In the genomic region with DNA sequence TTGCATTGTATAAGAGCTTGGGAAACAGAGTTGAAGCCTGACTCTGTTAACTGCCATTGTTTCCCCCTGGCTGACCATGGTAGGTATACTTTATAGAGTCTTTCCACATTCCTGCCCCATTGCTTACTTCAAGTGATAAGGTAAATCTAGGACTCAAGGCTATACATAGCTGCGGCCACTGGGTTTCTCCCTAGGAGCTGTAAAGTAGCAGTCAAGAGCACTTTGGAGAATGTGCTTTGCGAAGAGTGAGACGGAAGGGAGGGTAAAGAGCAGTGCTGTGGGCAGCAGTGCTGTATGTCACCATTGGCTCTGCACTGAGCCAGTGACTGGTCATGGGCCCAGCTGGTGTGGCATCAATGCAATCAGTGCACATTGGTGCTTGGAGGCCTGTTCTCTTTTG, we compare ENCODE assay signal across 17 mouse cellular contexts.
"Had no signal": no experiment of that assay in that cellular context is flagged by ENCODE, and none has a peak within 500 bp of the region (broad histone marks: within the 10 kb centered on the region; RNA-seq: fewer than 3 reads in every experiment).

No protein-coding gene starts in this region.

- H3K9me3 ChIP-seq: liver, embryonic 12.5 days; midbrain, embryonic 10.5 days; midbrain, embryonic 12.5 days; neural tube, embryonic 13.5 days; neural tube, embryonic 15.5 days had no signal

- H3K4me1 ChIP-seq: liver, embryonic 12.5 days; neural tube, embryonic 15.5 days had no signal

- H3K36me3 ChIP-seq: liver, embryonic 12.5 days; midbrain, embryonic 10.5 days; midbrain, embryonic 12.5 days; neural tube, embryonic 13.5 days; neural tube, embryonic 15.5 days had no signal

- DNase-seq: midbrain, embryonic 14.5 days; retina, postnatal 1 day; right cerebral cortex, adult 18-20 months; right cerebral cortex, postnatal 25 days; right cerebral cortex, postnatal 4 days; spleen, adult 18-20 months; thymus, adult 18-20 months; thymus, postnatal 14 days; thymus, postnatal 36 days had no signal

- H3K27me3 ChIP-seq: liver, embryonic 12.5 days; midbrain, embryonic 12.5 days; neural tube, embryonic 13.5 days; neural tube, embryonic 15.5 days had no signal

- H3K9ac ChIP-seq: liver, embryonic 12.5 days; liver, embryonic 14.5 days; midbrain, embryonic 12.5 days; neural tube, embryonic 13.5 days; neural tube, embryonic 15.5 days had no signal

- ATAC-seq: liver, embryonic 12.5 days; midbrain, embryonic 16.5 days had no signal

- H3K27ac ChIP-seq: liver, embryonic 12.5 days; liver, embryonic 14.5 days; midbrain, embryonic 10.5 days; midbrain, embryonic 12.5 days; neural tube, embryonic 13.5 days; neural tube, embryonic 15.5 days had no signal

- H3K4me2 ChIP-seq: liver, embryonic 12.5 days; midbrain, embryonic 12.5 days; neural tube, embryonic 13.5 days; neural tube, embryonic 15.5 days had no signal

- H3K4me3 ChIP-seq: liver, embryonic 12.5 days; midbrain, embryonic 10.5 days; midbrain, embryonic 12.5 days; myocyte; neural tube, embryonic 13.5 days; neural tube, embryonic 15.5 days had no signal
